In the genomic region with DNA sequence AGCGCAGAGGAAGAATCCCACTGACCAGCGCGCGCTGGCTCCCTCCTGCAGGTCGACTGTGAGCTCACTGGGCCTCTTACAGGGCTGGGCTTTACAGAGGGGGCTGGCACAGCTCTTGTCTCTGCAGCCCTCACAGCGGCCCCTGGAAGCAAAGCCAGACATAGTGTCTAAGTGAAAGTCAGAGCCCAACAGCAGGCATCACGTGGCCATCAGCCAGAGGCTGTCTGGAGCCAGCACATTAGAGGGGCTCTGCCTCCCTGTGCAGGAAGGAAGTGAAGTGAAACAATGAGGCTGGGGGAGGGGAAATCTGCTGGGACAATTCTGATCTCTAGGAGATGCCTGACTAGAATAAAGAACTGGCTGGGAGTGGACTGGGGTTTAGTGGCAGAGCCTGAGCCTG, we compare ENCODE assay signal across 8 mouse cellular contexts. TPM values are rescaled to one million over a fixed set of nuclear protein-coding genes. Genes with fewer than 3 reads are reported as not detected.
DNase-seq lines count a peak whose midpoint lies in the region; ATAC-seq and TF ChIP-seq lines count a peak whose summit lies in the region.

No protein-coding gene starts in this region.

- peaks cover 17 to 30% of the 10 kb centered on the region in 2 experiments for H3K4me1 ChIP-seq in liver, embryonic 14.5 days (replicated peaks; ENCODE audit: control insufficient read depth in 2 of 2, insufficient read depth in 2 of 2, low read length in 1 of 2)
- H3K4me1 ChIP-seq in neural tube, embryonic 12.5 days: peaks cover 27% of the 10 kb centered on the region; the same call in 1 of the 2 replicates

- no peak for TF ChIP-seq POLR2A in brain, embryonic 14.5 days (IDR thresholded peaks at IDR 0.05; ENCODE audit: borderline replicate concordance, extremely low read depth, insufficient read depth, insufficient read length, poor library complexity, severe bottlenecking)

- ATAC-seq in liver, embryonic 14.5 days (ENCODE audit: insufficient read depth): peak; percentile 42
- peak; percentile 89 for ATAC-seq in neural tube, embryonic 12.5 days (ENCODE audit: low FRiP score, low read depth)

- TF ChIP-seq EP300 in liver, embryonic 14.5 days (IDR thresholded peaks at IDR 0.05; ENCODE audit: low read depth): no peak

- H3K4me2 ChIP-seq in liver, embryonic 14.5 days (ENCODE audit: low read depth): peak overlapping the region; percentile 14
- H3K4me2 ChIP-seq in neural tube, embryonic 12.5 days (replicated peaks): peak overlapping the region; percentile 32; the same call in 1 of the 2 replicates

- WGBS in liver, embryonic 14.5 days (ENCODE audit: insufficient replicate concordance): 6% methylated on average over 7 of the region's 7 CpGs
- WGBS in neural tube, embryonic 12.5 days: 4% methylated on average over 7 of the region's 7 CpGs

- no peak overlapping the region for H3K27ac ChIP-seq in liver, embryonic 14.5 days
- peak overlapping the region; percentile 65 for H3K27ac ChIP-seq in neural tube, embryonic 12.5 days

- H3K9me3 ChIP-seq in liver, embryonic 14.5 days (ENCODE audit: control insufficient read depth, low read length): no peaks in the 10 kb centered on the region
- H3K9me3 ChIP-seq in neural tube, embryonic 12.5 days: no peaks in the 10 kb centered on the region

- no peak for TF ChIP-seq CTCF in brain, embryonic 14.5 days (IDR thresholded peaks at IDR 0.05; ENCODE audit: borderline replicate concordance, extremely low read depth, insufficient read depth, insufficient read length)
- TF ChIP-seq CTCF in liver, embryonic 14.5 days (IDR thresholded peaks at IDR 0.05; ENCODE audit: low read depth): no peak

- DNase-seq in layer of hippocampus, adult 11-12 months (ENCODE audit: low spot score): peak; percentile 44
- no peak for DNase-seq in layer of hippocampus, adult 8-10 months (ENCODE audit: low spot score in 2 of 2)
- DNase-seq in brain, embryonic 14.5 days (ENCODE audit: low read depth): peak; percentile 95
- DNase-seq in heart, adult 8-10 months (ENCODE audit: low spot score): peak; percentile 71
- DNase-seq in kidney, adult 18-20 months: peak; percentile 37
- no peak for DNase-seq in liver, embryonic 14.5 days (ENCODE audit: low read depth in 3 of 3, low spot score in 3 of 3)
- DNase-seq in thymus, postnatal 4 days: peak; percentile 74

- H3K36me3 ChIP-seq in liver, embryonic 14.5 days (replicated peaks; ENCODE audit: control insufficient read depth, insufficient read depth, low read depth): no peaks in the 10 kb centered on the region
- no peaks in the 10 kb centered on the region for H3K36me3 ChIP-seq in neural tube, embryonic 12.5 days

- H3K27me3 ChIP-seq in liver, embryonic 14.5 days (ENCODE audit: control insufficient read depth, insufficient read depth, low read length): no peaks in the 10 kb centered on the region
- H3K27me3 ChIP-seq in neural tube, embryonic 12.5 days (replicated peaks): no peaks in the 10 kb centered on the region

- no peak overlapping the region for H3K4me3 ChIP-seq in liver, embryonic 14.5 days (ENCODE audit: insufficient read depth in 1 of 2, low read depth in 2 of 2, low read length in 2 of 2)
- H3K4me3 ChIP-seq in neural tube, embryonic 12.5 days: no peak overlapping the region

- no peak overlapping the region; the same call in 1 of the 2 replicates for H3K9ac ChIP-seq in liver, embryonic 14.5 days (replicated peaks)
- peak overlapping the region; percentile 30; the same call in 1 of the 2 replicates for H3K9ac ChIP-seq in neural tube, embryonic 12.5 days

RNA-seq across cellular contexts. Expression of gene Tmem40, which starts 2.0 kb away (rescaled TPM):
- total RNA-seq in layer of hippocampus, adult 8-10 months (2022): under 1 TPM in 3 of 4 experiments, not detected in 1; 0.55 to 0.62 (median 0.59) TPM
- polyA plus RNA-seq in brain, embryonic 14.5 days (2012; rRNA removed): 1.1 and 1.6 TPM in 2 replicates
- total RNA-seq in heart, adult 8-10 months (2022): 1 to 10 TPM in 1 of 4 experiments, under 1 TPM in 3; 0.41 to 1.0 (median 0.60) TPM
- 19.4 and 20.1 TPM in 2 replicates for polyA plus RNA-seq in liver, embryonic 14.5 days (2012; rRNA removed)
- 19.8 and 21.5 TPM in 2 replicates for polyA plus RNA-seq in liver, embryonic 14.5 days (2014; fragmentation: Nextera tagmentation; extraction: Ambion mirVana)
- polyA plus RNA-seq in neural tube, embryonic 12.5 days (2016; fragmentation: Nextera tagmentation; extraction: Ambion mirVana): 1.4 and 1.8 TPM in 2 replicates

RNA-seq across cellular contexts. Expression of gene Cand2, which starts 10.2 kb away (rescaled TPM):
- 1 to 10 TPM; 2.5 to 4.7 (median 3.4) TPM for total RNA-seq in layer of hippocampus, adult 8-10 months (2022)
- 30.5 and 37.1 TPM in 2 replicates for polyA plus RNA-seq in brain, embryonic 14.5 days (2012; rRNA removed)
- total RNA-seq in heart, adult 8-10 months (2022): 10 to 100 TPM; 77.2 to 97.7 (median 87.6) TPM
- 2.4 and 2.8 TPM in 2 replicates for polyA plus RNA-seq in liver, embryonic 14.5 days (2012; rRNA removed)
- polyA plus RNA-seq in liver, embryonic 14.5 days (2014; fragmentation: Nextera tagmentation; extraction: Ambion mirVana): 1.7 and 2.5 TPM in 2 replicates
- polyA plus RNA-seq in neural tube, embryonic 12.5 days (2016; fragmentation: Nextera tagmentation; extraction: Ambion mirVana): 29.5 and 31.7 TPM in 2 replicates

RNA-seq across cellular contexts. Expression of gene Rpl32, which starts 44.4 kb away (rescaled TPM):
- 100 to 1,000 TPM; 486 to 663 (median 564) TPM for total RNA-seq in layer of hippocampus, adult 8-10 months (2022)
- polyA plus RNA-seq in brain, embryonic 14.5 days (2012; rRNA removed): 1,840 and 1,952 TPM in 2 replicates
- total RNA-seq in heart, adult 8-10 months (2022): 100 to 1,000 TPM; 586 to 697 (median 628) TPM
- polyA plus RNA-seq in liver, embryonic 14.5 days (2012; rRNA removed): 986 and 1,878 TPM in 2 replicates
- polyA plus RNA-seq in liver, embryonic 14.5 days (2014; fragmentation: Nextera tagmentation; extraction: Ambion mirVana): 1,452 and 1,510 TPM in 2 replicates
- polyA plus RNA-seq in neural tube, embryonic 12.5 days (2016; fragmentation: Nextera tagmentation; extraction: Ambion mirVana): 1,453 and 1,478 TPM in 2 replicates

Comparison
In these comparisons a context has a peak if more than half of its experiments do, and no peak if none do; other contexts are left out.
1. DNase-seq: peak in layer of hippocampus, adult 11-12 months (single experiment), brain, embryonic 14.5 days (single experiment), heart, adult 8-10 months (single experiment), kidney, adult 18-20 months (single experiment) and thymus, postnatal 4 days (single experiment); none in layer of hippocampus, adult 8-10 months (0 of 2) and liver, embryonic 14.5 days (0 of 3).